Mouse (Mus musculus): ENCODE measurements around the gene Zbtb46.

The Zbtb46 gene

GRCm38 (mm10) chr2:181403722-181404121, 55.5 kb downstream of the Zbtb46 start:
- no peak for DNase-seq (ENCODE audit: low spot score in 2 of 2)

- DNase-seq (ENCODE audit: low spot score in 2 of 2) = no peak
These were observed 57.7 kb downstream of the Zbtb46 start for GRCm38 (mm10) chr2:181401497-181401896.

- DNase-seq (ENCODE audit: low spot score in 2 of 2) = no peak
These were observed 61.9 kb downstream of the Zbtb46 start for GRCm38 (mm10) chr2:181397207-181397761.

- no peak for DNase-seq (ENCODE audit: low spot score in 2 of 2)
These were observed 65.1 kb downstream of the Zbtb46 start for GRCm38 (mm10) chr2:181394086-181394485.

- DNase-seq (ENCODE audit: low spot score in 2 of 2) = peak; percentile 67 to 87
These were observed 66.5 kb downstream of the Zbtb46 start for GRCm38 (mm10) chr2:181392600-181393213.

- DNase-seq (ENCODE audit: low spot score in 2 of 2) = no peak
These were observed 67.7 kb downstream of the Zbtb46 start for GRCm38 (mm10) chr2:181391541-181391940.

- no peak for DNase-seq (ENCODE audit: low spot score in 2 of 2)
These were observed 68.2 kb downstream of the Zbtb46 start for GRCm38 (mm10) chr2:181391022-181391421.

- no peak for DNase-seq (ENCODE audit: low spot score in 2 of 2)
These were observed 68.9 kb downstream of the Zbtb46 start for GRCm38 (mm10) chr2:181390136-181390870.

- no peak for DNase-seq (ENCODE audit: low spot score in 2 of 2)
These were observed 72.5 kb downstream of the Zbtb46 start for GRCm38 (mm10) chr2:181386663-181387210.

- DNase-seq (ENCODE audit: low spot score in 2 of 2) = peak in 1 of 2 experiments; percentile 32
These were observed 73.3 kb downstream of the Zbtb46 start for GRCm38 (mm10) chr2:181385885-181386284.

GRCm38 (mm10) chr2:181384919-181385391, 74.3 kb downstream of the Zbtb46 start:
- DNase-seq (ENCODE audit: low spot score in 2 of 2) = no peak

GRCm38 (mm10) chr2:181384463-181384862, 74.8 kb downstream of the Zbtb46 start:
- no peak for DNase-seq (ENCODE audit: low spot score in 2 of 2)

GRCm38 (mm10) chr2:181381631-181382306, 77.5 kb downstream of the Zbtb46 start:
- no peak for DNase-seq (ENCODE audit: low spot score in 2 of 2)

GRCm38 (mm10) chr2:181381107-181381506, 78.1 kb downstream of the Zbtb46 start:
- DNase-seq (ENCODE audit: low spot score in 2 of 2) = no peak

GRCm38 (mm10) chr2:181380251-181380650, 79.0 kb downstream of the Zbtb46 start:
- DNase-seq (ENCODE audit: low spot score in 2 of 2) = no peak

GRCm38 (mm10) chr2:181379778-181380177, 79.4 kb downstream of the Zbtb46 start, which contains the start of gene Lime1:
TSS of gene Lime1 (plus strand) at chr2:181380078.
- DNase-seq (ENCODE audit: low spot score in 2 of 2) = no peak

GRCm38 (mm10) chr2:181378701-181379100, 80.5 kb downstream of the Zbtb46 start:
- no peak for DNase-seq (ENCODE audit: low spot score in 2 of 2)

GRCm38 (mm10) chr2:181377230-181377629, 82.0 kb downstream of the Zbtb46 start:
- no peak for DNase-seq (ENCODE audit: low spot score in 2 of 2)

GRCm38 (mm10) chr2:181375787-181376186, 83.4 kb downstream of the Zbtb46 start:
- no peak for DNase-seq (ENCODE audit: low spot score in 2 of 2)

GRCm38 (mm10) chr2:181370001-181370400, 89.2 kb downstream of the Zbtb46 start:
- DNase-seq (ENCODE audit: low spot score in 2 of 2) = no peak

- DNase-seq (ENCODE audit: low spot score in 2 of 2) = no peak
These were observed 93.6 kb downstream of the Zbtb46 start for GRCm38 (mm10) chr2:181365655-181366075.

Data from frontal cortex, postnatal 14 days (tissue).